ENCODE assay signal across 7 mouse cellular contexts in genomic region chr14:50897374-50897765, GRCm38 (mm10). TPM values are rescaled to one million over a fixed set of nuclear protein-coding genes. Genes with fewer than 3 reads are reported as not detected.
DNase-seq lines count a peak whose midpoint lies in the region; ATAC-seq and TF ChIP-seq lines count a peak whose summit lies in the region.

Gene Klhl33, minus strand, starts transcription at chr14:50897507.

- intact Hi-C loops in gastrocnemius, postnatal 14 days (cut with DNase I; ENCODE audit: low total_unique reads), result no loop called here

- H3K9me3 ChIP-seq in intestine, embryonic 14.5 days (ENCODE audit: control insufficient read depth, low read length), result no peaks in the 10 kb centered on the region
- H3K9me3 ChIP-seq in midbrain, embryonic 16.5 days (replicated peaks; ENCODE audit: control insufficient read depth, low read length, poor library complexity, severe bottlenecking), result no peaks in the 10 kb centered on the region

- H3K4me2 ChIP-seq in intestine, embryonic 14.5 days (ENCODE audit: low read length), result peak within 1 kb of the TSS; percentile 83
- H3K4me2 ChIP-seq in midbrain, embryonic 16.5 days (ENCODE audit: low read length), result peak within 1 kb of the TSS; percentile 65

- H3K36me3 ChIP-seq in intestine, embryonic 14.5 days (ENCODE audit: control insufficient read depth, insufficient read depth, low read length), result no peaks in the 10 kb centered on the region
- H3K36me3 ChIP-seq in midbrain, embryonic 16.5 days (ENCODE audit: control insufficient read depth, insufficient read depth, low read length), result no peaks in the 10 kb centered on the region

- ATAC-seq in intestine, embryonic 14.5 days (replicated peaks; ENCODE audit: low FRiP score, low TSS enrichment, low read depth), result no peak
- peak; percentile 54 for ATAC-seq in midbrain, embryonic 16.5 days

- peaks cover 5% of the 10 kb centered on the region for H3K4me1 ChIP-seq in bone marrow, adult 2 months (ENCODE audit: control insufficient read depth, insufficient read depth, low read length)
- H3K4me1 ChIP-seq in intestine, embryonic 14.5 days (replicated peaks; ENCODE audit: control insufficient read depth, insufficient read depth, low read length), result 0 out of 2 replicates have a peak, but pooled peaks cover 4% of the 10 kb centered on the region
- H3K4me1 ChIP-seq in midbrain, embryonic 16.5 days (ENCODE audit: control insufficient read depth, insufficient read depth, low read length), result peaks cover 12% of the 10 kb centered on the region

- TF ChIP-seq POLR2A in bone marrow, adult 2 months (IDR thresholded peaks at IDR 0.05; ENCODE audit: borderline replicate concordance, control insufficient read depth, low read depth, low read length), result no peak

- H3K4me3 ChIP-seq in bone marrow, adult 2 months (replicated peaks; ENCODE audit: control insufficient read depth, low read depth, low read length), result no peak within 1 kb of the TSS
- peak within 1 kb of the TSS; percentile 38 for H3K4me3 ChIP-seq in intestine, embryonic 14.5 days (ENCODE audit: low read depth, low read length)
- peak within 1 kb of the TSS; percentile 41 for H3K4me3 ChIP-seq in midbrain, embryonic 16.5 days (ENCODE audit: low read depth, low read length)

- H3K27ac ChIP-seq in bone marrow, adult 2 months (ENCODE audit: control insufficient read depth, insufficient read depth, low read depth, low read length, poor library complexity), result peak within 1 kb of the TSS; percentile 23
- no peak within 1 kb of the TSS for H3K27ac ChIP-seq in intestine, embryonic 14.5 days (ENCODE audit: low read depth)
- peak within 1 kb of the TSS; percentile 28 for H3K27ac ChIP-seq in midbrain, embryonic 16.5 days (ENCODE audit: low read length)

- no peaks in the 10 kb centered on the region for H3K27me3 ChIP-seq in intestine, embryonic 14.5 days (replicated peaks; ENCODE audit: control insufficient read depth, insufficient read depth, low read length)
- H3K27me3 ChIP-seq in midbrain, embryonic 16.5 days (ENCODE audit: control insufficient read depth, insufficient read depth, low read depth, low read length), result no peaks in the 10 kb centered on the region; the same call in 1 of the 2 replicates

- DNase-seq in cerebellum, adult 9-11 months, result peak; percentile 73
- DNase-seq in gastrocnemius, postnatal 14 days, result peak; percentile 49
- DNase-seq in intestine, embryonic 14.5 days (ENCODE audit: low spot score), result no peak
- no peak for DNase-seq in urinary bladder, postnatal 36 days (ENCODE audit: low spot score in 2 of 2)
- no peak for DNase-seq in frontal cortex, postnatal 25 days (ENCODE audit: low spot score in 2 of 2)

- 52% methylated on average over 7 of the region's 7 CpGs for WGBS in bone marrow, adult 2 months
- 64% methylated on average over 7 of the region's 7 CpGs for WGBS in intestine, embryonic 14.5 days
- 42% methylated on average over 7 of the region's 7 CpGs for WGBS in midbrain, embryonic 16.5 days

- H3K9ac ChIP-seq in intestine, embryonic 14.5 days (ENCODE audit: low read length), result peak within 1 kb of the TSS; percentile 45; the same call in 1 of the 2 replicates
- H3K9ac ChIP-seq in midbrain, embryonic 16.5 days (ENCODE audit: low read depth, low read length), result peak within 1 kb of the TSS; percentile 64

- TF ChIP-seq CTCF in bone marrow, adult 2 months (IDR thresholded peaks at IDR 0.05; ENCODE audit: control insufficient read depth, insufficient read depth, low read length), result no peak

RNA-seq across cellular contexts. Expression of gene Klhl33, which starts in this region (rescaled TPM):
- 0.29 TPM in 1 of 2 replicates, not detected in the other for polyA plus RNA-seq in bone marrow, adult 2 months (2011; ENCODE audit: insufficient read depth, insufficient read length, low replicate concordance, missing spikeins)
- 100 to 1,000 TPM; 101 to 192 TPM for total RNA-seq in gastrocnemius, postnatal 14 days (2021)
- 0.11 and 0.16 TPM in 2 replicates for polyA plus RNA-seq in intestine, embryonic 14.5 days (2014; fragmentation: Nextera tagmentation; extraction: Ambion mirVana)
- polyA plus RNA-seq in midbrain, embryonic 16.5 days (2015; fragmentation: Nextera tagmentation; extraction: Ambion mirVana), result 2.4 and 2.8 TPM in 2 replicates

Comparison
In these comparisons a context has a peak if more than half of its experiments do, and no peak if none do; other contexts are left out.
1. DNase-seq: peak in cerebellum, adult 9-11 months (single experiment) and gastrocnemius, postnatal 14 days (single experiment); none in intestine, embryonic 14.5 days (single experiment), urinary bladder, postnatal 36 days (0 of 2) and frontal cortex, postnatal 25 days (0 of 2).